Mouse (Mus musculus) cerebellum, adult 18-20 months (tissue): ENCODE measurements around the gene Rnf123.

Experiments
- DNase-seq, 2 experiments: peaks; one replicate each; pipeline ENCODE4 v3.0.0; 2021

The Rnf123 gene

DNA sequence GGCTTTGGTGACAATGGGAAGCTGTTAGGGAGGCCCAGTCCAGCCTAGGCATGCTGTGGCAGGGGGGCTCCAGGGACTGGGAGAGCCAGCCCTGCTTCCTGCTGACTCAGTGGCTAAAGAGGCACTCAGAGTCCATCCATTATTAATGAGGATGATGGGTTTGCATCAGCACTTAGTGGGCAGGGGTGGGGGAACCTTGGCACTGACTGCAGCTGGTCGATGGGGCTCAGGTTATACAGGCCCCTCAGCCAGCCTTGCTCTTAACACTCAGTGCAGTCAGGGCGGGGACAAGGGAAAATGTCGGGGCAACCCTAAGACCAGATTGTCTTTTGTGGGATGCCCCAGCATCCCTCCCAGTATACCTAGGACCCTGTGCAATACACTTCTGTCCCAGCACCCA lies 21.0 kb downstream of the Rnf123 start:
- DNase-seq: no peak

DNA sequence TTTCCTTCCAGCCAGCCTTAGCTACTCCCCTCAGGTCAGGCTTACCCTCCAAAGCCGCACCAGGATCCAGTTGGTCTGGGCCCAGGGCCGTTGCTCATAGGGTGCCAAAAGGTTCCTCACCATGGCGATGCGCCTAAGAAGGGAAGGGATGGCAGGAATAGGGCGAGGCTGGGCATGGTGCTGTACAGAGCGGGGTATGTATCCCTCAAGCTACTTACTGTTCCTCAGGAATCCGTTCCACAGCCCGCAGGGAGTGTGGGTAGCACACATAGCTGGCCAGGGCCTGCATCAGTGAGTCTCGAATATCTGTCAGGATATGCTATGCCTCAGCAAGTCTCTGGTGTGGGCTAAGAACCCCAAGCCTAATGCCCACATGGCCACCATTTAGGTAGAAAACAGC lies 24.9 kb downstream of the Rnf123 start:
- DNase-seq: peak in 1 of 2 experiments; percentile 13

DNA sequence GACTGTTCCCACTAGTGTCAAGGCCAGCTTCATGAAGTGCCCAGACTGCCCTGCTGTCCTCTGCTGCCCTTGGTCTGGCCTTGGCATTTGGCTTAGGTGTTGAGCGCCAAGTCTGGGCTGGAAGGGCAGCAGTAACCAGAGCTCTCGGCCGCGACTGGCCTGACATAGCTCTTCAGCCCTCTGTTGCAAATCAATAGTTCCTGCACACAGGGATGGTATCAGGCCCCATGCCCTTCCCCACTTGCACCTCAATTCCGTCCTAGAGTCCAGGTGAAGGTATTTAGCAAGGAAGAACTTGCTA lies 25.9 kb downstream of the Rnf123 start:
- peak in 1 of 2 experiments; percentile 7 for DNase-seq

DNA sequence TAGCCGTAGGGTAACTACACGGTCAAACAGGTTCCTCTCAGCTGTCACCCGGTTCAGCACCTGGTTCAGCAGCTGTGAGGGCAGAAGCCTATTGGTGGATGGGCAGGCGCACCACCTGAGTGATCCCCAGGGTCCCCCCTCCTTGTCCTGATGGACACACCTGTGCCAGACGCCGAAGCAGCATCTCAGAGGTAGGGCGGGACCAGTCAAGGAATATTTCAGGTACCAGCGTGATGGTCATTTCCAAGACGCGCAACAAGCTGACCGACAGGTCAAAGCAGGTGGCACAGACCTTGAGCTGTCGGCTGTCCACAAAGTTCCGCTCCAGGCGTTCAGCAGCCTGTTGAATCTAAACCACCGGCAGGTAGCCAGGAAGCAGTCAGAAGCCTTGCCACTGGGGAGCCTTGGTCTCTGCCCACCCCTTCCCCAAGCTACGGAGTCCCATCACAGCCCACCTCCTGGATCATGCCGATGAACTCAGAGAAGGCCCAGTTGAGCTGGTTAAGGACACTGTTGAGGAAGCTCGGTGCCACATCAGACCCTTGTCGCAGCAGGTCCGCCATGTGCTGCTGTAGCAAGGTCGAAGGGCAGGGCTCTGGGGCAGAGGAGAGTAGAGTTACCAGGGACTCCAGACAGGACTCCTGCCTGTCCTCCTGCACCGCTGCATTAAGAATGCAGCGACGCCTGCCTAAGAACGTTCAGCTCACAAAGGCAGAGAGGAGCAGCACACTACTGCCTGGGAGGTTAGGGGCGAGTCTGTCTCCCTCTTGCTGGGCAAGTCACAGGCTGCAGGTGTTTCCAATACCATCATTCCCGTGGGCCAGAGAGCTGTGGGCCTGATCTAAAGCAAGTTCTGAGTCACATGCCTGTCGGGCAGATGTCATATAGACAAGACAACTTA lies 26.5 kb downstream of the Rnf123 start:
- peak; percentile 6 to 15 for DNase-seq

DNA sequence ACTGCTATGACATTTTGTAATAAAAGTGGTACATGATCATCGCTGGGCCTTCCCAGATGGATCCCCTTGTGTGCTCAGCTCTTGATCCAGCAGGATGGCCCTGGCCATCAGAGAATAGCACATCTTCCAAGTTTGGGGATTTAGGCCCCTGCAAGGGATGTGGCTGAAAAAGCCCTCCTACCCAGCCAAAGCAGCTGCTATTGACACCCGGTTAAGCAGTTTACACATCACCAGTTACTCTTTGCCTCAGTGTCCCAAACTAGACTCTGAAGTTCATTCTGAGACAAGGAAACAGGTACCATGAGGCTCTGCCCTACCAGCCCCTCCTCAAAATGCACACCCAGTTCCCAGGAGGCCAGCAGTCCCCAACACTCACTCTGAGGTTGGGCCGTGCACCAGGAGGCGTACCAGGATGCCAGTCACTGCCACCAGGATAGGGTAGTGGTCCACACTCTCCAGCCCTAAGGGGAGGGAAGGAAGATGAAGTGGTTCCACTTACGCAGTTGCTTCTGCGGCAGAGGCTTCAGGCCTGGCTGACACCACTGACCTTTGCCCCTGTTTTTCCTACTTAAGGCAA lies 27.4 kb downstream of the Rnf123 start:
- no peak for DNase-seq

DNA sequence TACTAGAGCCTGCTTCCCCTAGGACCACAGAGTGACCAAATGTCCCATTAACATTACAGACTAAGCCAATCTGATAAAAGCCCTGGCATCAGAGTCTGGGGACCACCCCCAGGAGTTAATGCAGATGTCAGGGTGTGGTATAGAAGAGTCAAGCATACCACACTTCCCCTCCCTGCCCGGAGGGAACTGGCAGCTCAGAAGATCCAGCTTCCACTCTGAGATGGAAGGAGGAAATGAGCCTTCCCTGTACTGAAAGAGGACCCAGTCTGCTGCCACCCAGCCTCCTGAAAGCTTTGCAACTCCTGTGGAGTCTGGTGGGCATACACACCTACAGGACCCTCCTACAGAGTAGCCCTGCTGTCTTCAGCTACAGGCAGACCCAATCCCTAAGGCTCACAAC lies 28.1 kb downstream of the Rnf123 start:
- DNase-seq: no peak

DNA sequence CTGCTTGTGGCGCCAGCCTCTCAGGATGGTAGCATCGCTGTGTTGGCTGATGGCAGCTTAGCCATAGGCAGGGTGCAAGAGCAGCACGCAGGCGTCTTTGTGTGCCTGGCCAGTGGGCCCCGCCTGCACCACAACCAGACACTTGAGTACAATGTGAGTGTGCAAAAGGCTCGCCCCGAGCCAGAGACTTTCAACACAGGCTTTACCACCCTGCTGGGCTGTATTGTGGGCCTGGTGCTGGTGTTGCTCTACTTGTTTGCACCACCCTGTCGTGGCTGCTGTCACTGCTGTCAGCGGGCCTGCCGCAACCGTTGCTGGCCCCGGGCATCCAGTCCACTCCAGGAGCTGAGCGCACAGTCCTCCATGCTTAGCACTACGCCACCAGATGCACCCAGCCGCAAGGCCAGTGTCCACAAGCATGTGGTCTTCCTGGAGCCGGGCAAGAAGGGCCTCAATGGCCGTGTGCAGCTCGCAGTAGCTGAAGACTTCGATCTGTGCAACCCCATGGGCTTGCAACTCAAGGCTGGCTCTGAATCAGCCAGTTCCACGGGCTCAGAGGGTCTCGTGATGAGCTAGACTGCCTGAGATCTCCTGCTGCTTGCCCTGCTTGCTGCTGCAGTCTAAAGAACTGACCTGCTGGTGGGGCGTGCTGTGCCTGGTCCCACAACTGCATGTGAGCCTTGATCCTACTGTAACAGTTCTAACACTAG lies 28.7 kb downstream of the Rnf123 start:
- peak in 1 of 2 experiments; percentile 7 for DNase-seq

DNA sequence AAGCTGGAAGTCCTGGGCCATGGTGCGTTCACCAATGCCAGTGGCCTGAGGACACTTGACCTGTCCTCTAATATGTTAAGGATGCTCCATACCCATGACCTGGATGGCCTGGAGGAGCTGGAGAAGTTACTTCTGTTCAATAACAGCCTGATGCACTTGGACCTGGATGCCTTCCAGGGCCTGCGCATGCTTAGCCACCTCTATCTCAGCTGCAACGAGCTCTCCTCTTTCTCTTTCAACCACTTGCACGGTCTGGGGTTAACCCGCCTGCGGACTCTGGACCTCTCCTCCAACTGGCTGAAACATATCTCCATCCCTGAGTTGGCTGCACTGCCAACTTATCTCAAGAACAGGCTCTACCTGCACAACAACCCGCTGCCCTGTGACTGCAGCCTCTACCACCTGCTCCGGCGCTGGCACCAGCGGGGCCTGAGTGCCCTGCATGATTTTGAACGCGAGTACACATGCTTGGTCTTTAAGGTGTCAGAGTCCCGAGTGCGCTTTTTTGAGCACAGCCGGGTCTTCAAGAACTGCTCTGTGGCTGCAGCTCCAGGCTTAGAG lies 29.4 kb downstream of the Rnf123 start:
- DNase-seq: peak; percentile 19 to 40

DNA sequence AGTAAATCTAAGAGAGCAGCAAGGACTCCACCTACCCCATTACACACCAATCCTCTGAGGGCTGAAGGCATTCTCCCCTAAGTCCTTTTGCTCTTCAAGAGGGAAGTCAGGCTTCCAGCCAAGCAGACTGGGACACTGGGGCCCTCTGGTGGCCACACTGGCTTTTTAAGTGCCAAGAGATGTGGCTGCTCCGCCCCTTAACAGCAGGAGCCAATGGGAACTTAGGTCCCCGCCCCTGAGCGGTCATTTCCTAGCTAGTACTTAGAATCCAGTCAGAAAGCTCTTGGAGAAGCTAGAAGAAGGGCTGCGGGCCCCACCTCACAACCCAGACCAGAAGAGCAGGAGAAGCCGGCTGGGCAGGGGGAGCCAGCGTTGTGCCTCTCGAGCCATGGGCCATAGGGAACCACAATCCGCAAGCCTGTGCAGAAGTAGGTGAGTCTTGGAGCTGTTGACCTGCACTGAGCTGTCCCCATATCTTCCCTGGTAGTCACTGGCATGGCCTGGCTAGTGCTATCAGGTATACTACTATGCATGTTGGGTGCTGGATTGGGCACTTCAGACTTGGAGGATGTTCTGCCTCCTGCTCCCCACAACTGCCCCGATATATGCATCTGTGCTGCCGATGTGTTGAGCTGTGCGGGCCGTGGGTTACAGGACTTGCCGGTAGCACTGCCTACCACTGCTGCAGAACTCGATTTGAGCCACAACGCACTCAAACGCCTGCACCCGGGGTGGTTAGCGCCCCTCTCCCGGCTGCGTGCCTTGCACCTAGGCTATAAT lies 30.1 kb downstream of the Rnf123 start, which contains the start of gene Amigo3:
TSS of gene Amigo3 (plus strand) at position 275 of the 780 bp plus-strand sequence.
- DNase-seq: peak; percentile 94 to 95

DNA sequence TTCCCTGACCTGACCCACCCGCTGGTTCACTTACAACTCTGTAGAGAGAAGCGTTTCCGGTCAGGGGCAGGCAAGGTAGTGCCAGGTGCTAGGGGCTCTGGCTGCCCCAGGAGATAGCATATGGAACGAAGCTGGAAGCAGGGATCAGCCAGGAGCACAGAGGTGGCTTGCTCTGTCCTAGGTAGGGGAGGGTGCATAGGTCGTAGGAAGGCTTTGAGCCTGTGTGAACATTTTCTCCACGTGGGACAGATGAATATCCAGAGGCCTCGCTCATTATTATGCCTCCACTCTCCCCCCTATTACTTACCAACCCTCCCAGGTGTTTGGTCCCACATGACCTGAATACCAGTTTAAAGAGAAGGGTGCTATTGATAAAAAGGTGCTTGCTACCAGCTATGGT lies 30.7 kb downstream of the Rnf123 start:
- DNase-seq: peak in 1 of 2 experiments; percentile 9

DNA sequence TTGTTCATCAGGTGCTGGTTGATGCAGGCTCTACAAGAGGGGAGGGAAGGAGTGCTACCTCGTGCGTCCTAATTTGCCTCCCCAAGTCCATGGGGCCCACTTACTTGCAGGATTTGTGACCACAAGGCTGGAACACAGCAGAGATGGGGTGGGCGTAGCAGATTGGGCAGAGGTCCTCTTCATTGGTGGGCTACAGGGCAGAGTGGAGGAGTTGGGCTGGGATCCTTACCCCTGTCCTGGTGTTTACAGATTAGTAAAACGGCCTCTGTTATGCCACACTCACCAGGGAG lies 31.3 kb downstream of the Rnf123 start:
- DNase-seq: peak in 1 of 2 experiments; percentile 15

DNA sequence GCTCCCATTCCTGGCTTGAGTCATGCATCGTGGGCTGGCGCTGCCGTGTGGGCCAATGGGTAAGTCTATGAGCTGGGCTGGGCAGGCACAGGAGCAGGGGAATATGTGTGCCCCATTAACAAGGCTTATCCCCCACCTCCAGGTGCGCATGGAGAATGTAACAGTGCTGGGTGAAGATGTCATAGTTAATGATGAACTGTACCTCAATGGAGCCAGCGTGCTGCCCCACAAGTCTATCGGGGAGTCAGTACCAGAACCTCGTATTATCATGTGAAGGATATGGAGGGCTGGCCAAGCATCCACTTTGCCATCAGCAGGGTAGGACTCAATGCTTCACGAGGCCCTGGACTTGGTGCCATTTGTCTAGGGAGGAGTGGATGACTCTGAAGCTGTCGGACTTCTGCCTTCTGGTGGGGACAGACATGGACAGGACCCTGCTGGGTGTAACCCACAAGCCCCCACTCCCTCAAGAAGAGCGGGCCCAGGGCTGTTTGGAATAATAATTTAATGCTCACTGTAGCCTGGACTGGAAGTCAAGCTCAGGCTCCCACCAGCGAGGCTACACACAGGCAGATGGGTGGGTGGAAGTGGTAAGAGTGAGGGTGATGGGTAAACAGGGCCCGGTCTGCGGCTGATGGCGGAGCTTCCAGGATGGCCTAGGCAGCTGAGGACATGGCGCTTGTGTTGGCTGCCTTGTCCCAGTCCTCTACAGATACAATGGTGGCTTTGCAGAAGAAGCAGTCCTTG lies 31.8 kb downstream of the Rnf123 start:
- DNase-seq: peak in 1 of 2 experiments; percentile 13

DNA sequence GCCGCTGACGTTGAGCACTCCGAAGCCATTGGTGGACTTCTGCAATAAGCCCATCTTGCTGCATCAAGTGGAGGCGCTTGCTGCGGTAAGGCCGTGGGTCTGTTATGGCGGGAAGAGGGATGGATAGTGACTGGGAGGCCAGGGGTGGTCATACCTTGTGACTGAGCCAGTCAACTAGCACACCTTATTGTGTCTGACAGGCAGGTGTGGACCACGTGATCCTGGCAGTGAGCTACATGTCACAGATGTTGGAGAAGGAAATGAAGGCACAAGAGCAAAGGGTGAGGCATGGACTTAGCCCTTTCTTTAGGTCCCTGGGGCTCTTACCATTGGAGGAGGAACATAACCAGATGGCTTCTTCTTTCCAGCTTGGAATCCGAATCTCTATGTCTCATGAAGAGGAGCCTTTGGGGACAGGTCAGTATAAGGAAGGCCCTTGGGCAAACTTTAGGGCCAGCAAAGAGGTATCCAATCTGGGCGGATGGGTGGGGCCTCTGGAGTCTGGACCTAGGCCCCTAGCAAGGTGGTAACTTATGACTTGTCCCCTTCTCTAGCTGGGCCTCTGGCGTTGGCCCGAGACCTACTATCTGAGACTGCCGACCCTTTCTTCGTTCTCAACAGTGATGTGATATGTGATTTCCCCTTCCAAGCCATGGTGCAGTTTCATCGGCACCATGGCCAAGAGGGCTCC lies 33.4 kb downstream of the Rnf123 start:
- DNase-seq: peak in 1 of 2 experiments; percentile 17

DNA sequence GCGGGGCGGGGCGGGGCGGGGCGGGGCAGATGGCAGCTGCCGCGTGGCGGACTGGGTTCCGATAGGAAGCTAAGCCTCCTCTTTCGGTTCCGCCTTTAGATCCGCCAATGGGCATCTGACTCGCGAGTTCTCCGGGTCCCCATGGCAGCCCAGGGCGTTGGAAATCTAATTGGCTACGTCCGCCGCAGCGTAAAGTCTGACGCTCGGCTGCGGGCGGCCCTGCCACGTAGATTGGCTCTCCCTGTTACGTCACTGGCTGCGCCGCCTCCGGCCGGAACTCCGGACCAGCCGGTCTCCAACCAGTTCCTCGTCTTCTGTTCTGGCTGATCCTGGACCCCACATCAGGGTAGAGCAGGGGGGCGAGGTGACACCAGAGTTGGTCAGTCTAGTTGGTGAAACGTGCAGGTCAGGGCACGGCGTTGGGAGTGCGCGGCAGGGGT lies 34.1 kb downstream of the Rnf123 start, which contains the start of gene Gmppb:
TSS of gene Gmppb (plus strand) at position 227 of the 440 bp plus-strand sequence.
- DNase-seq: peak; percentile 94 to 96

DNA sequence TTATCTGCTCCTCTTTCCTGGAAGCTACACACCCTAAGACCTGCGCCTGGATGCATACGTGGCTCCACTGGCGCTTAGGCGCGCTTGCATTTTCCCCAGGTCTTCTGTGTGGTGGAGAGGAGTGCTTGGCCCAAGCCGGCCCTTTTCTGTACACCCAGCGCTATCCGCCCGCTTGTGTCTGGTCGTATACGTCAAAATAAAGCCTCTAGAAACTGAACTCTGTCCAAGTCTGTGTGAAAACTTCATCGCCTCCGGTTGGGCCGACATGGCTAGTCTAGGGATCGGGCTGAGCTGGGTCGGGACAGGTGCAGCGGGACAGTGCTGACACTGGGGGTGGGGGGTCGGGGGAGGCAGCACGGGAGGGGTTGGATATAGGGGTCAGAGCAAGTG lies 34.6 kb downstream of the Rnf123 start:
- no peak for DNase-seq

DNA sequence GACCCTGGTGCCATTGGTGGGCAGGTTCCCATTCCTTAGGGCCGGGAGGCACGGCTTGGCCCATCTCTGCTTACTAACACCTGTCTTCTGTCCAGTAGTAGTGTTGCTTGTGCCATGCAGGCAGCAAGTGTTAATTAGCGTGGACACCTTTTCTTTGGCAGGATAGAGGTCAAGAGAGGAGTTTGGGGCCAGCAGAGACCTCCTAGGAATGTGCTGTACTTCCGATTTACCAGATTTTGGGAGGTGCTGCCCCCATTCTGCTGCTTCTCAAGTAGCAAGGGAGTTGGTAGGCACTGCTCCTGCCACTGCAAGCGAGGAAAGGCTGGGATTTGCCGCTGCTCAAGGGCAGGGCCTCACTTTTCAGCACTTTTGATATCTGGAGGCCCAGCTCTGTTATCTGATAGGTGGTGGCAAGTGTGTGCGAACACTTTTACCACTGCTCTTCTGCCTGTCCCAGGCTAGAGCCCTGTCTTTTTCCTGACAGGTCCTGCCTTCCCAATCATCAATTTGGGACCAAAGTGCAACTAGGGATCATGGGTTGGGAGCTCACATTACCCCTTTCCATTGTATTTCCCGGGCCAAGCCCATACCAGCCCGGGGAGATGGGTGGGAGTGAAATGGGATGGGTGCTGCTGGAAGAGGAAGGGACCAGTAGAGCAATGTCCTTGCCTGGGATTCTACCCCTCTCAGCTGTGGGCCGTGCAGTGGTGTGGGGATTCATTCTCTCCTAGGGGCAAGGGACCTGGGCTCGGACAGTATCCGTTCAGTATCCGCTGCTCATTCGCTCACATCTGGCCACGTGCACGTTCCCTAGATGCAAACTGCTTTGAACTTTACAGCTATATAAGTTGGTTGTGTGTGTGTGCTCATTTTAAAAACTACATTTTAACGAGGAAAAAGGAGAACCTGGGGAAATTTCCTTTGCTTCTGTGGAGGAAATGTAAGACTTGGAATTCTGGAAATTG lies 35.3 kb downstream of the Rnf123 start:
- DNase-seq: peak in 1 of 2 experiments; percentile 10

DNA sequence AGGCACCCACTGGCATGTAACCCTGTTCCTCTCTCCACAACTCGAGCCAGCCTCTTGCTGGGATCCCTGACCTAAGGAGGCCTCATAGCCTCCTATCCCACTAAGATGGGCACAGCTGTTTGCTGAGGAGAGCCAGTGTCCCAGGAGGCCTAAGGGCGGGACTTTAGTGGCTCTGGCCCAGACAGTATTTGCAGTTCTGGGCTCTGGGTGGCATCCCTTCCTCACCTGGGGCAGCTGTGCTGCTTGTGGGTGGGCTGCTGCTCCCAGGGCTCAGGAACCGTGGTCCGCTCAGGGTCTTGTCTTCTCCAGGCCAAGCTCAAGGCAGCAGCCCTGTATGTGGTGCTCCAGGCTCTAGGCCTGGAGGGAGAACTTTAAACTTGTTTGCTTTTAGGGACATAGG lies 36.6 kb downstream of the Rnf123 start:
- no peak for DNase-seq

DNA sequence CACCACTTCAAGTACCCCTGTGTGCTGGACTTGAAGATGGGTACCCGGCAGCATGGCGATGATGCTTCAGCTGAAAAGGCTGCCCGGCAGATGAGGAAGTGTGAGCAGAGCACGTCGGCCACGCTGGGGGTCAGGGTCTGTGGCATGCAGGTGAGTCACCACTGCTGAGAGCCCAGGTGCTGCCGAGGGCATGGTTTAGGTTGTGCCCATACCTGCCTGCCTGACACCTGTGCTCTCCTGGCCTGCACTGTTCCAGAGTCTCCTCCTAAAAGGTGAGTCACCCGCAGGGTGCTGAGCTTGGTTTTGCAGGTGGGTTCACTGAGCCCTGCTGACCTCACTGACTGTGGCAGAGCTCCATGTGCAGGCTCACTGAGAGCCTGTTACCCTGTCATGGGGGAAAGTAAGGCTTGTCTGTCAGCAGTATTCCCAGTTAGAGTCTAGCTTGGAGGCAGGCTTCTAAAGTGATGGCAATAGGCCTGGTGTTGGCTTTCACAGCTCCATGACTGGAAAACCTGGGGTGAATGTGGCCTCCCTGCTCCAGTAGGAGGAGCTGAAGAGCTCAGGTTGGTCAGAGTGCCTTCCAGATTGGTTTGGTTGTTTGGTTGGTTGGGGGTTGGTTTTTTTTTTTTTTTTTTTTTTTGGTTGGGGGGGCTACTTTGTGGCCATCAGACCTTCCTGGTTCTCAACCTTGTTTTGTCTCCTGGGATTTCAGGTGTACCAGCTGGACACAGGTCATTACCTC lies 38.2 kb downstream of the Rnf123 start:
- no peak for DNase-seq
